ENCODE assay signal across 14 mouse cellular contexts in the genomic region with DNA sequence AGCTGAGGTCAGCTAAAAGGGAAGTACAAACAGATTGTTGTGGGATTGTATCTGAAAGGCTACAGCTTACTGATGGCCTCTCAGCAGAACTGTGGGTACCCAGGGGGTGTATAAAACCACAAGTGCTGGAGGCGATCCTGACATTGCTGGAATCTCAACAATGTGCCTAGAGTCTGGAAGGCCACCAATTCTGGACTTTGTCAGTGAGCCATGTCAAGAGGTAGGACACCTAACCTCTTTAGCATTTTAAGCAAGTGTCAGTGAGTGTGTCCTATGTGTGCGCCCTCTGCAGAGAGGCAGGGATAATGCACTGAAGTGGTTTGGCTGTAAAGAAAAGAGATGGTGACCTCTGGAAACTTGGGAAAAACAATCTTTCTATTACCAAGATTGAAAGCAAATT.
DNase-seq lines count a peak whose midpoint lies in the region; ATAC-seq and TF ChIP-seq lines count a peak whose summit lies in the region.
"Had no signal": no experiment of that assay in that cellular context is flagged by ENCODE, and none has a peak within 500 bp of the region (broad histone marks: within the 10 kb centered on the region; RNA-seq: fewer than 3 reads in every experiment).

No protein-coding gene starts in this region.

- H3K4me3 ChIP-seq in gastrocnemius, adult 2 months = no peak overlapping the region
- H3K4me3 ChIP-seq in lung, postnatal 0 days (ENCODE audit: low read depth, low read length) = no peak overlapping the region
- H3K4me3 ChIP-seq: liver, embryonic 12.5 days; midbrain, embryonic 12.5 days had no signal

- no peaks in the 10 kb centered on the region for H3K9me3 ChIP-seq in lung, postnatal 0 days (ENCODE audit: low read length)
- H3K9me3 ChIP-seq: liver, embryonic 12.5 days; midbrain, embryonic 12.5 days had no signal

- no peak overlapping the region for H3K4me2 ChIP-seq in lung, postnatal 0 days (replicated peaks; ENCODE audit: low read depth, low read length)
- H3K4me2 ChIP-seq: liver, embryonic 12.5 days; midbrain, embryonic 12.5 days had no signal

- H3K36me3 ChIP-seq in lung, postnatal 0 days (ENCODE audit: insufficient read depth, low read length) = no peaks in the 10 kb centered on the region
- H3K36me3 ChIP-seq: liver, embryonic 12.5 days; midbrain, embryonic 12.5 days had no signal

- 63% methylated on average over 2 of the region's 2 CpGs for WGBS in lung, postnatal 0 days

- peak; percentile 43 for TF ChIP-seq CTCF in gastrocnemius, adult 2 months (IDR thresholded peaks at IDR 0.05)
- peak; percentile 65 for TF ChIP-seq CTCF in lung, postnatal 0 days (IDR thresholded peaks at IDR 0.05)

- no peak for ATAC-seq in lung, postnatal 0 days
- ATAC-seq: liver, embryonic 12.5 days had no signal

- H3K9ac ChIP-seq in lung, postnatal 0 days (replicated peaks; ENCODE audit: low read depth) = no peak overlapping the region
- H3K9ac ChIP-seq: liver, embryonic 12.5 days; midbrain, embryonic 12.5 days had no signal

- no peaks in the 10 kb centered on the region; the same call in 1 of the 2 replicates for H3K4me1 ChIP-seq in lung, postnatal 0 days (ENCODE audit: insufficient read depth, low read depth, low read length)
- H3K4me1 ChIP-seq: liver, embryonic 12.5 days; midbrain, embryonic 12.5 days had no signal

- no peaks in the 10 kb centered on the region for H3K27me3 ChIP-seq in lung, postnatal 0 days (replicated peaks; ENCODE audit: insufficient read depth, low read length)
- H3K27me3 ChIP-seq: liver, embryonic 12.5 days; midbrain, embryonic 12.5 days had no signal

- peak; percentile 48 for DNase-seq in gastrocnemius, adult 2 months
- no peak for DNase-seq in gastrocnemius, adult 8-10 months (ENCODE audit: low spot score in 2 of 2)
- no peak for DNase-seq in lung, postnatal 0 days (ENCODE audit: low spot score)
- DNase-seq in lung, postnatal 25 days (ENCODE audit: low spot score) = no peak
- peak; percentile 29 for DNase-seq in gastrocnemius, postnatal 25 days
- peak; percentile 23 for DNase-seq in kidney, postnatal 10 days
- no peak for DNase-seq in ovary, postnatal 14 days (ENCODE audit: low spot score)
- no peak for DNase-seq in ovary, postnatal 10 days (ENCODE audit: low spot score)
- DNase-seq: adrenal gland, adult 8-10 months; cerebellum, adult 9-10 months; spleen, adult 18-20 months; thymus, adult 18-20 months had no signal

- peak overlapping the region; percentile 86 for H3K27ac ChIP-seq in gastrocnemius, adult 2 months
- H3K27ac ChIP-seq in lung, postnatal 0 days (ENCODE audit: low read length) = no peak overlapping the region; the same call in 1 of the 2 replicates
- H3K27ac ChIP-seq: liver, embryonic 12.5 days; midbrain, embryonic 12.5 days had no signal

- intact Hi-C loops in gastrocnemius, adult 2 months (cut with DNase I) = loop anchor here (2.0 to 5.0 kb wide), 3 partner anchors 176 to 506 kb away; a partner anchor contains a TSS

- TF ChIP-seq EP300 in lung, postnatal 0 days (IDR thresholded peaks at IDR 0.05) = no peak

Comparison
In these comparisons a context has a peak if more than half of its experiments do, and no peak if none do; other contexts are left out.
1. DNase-seq: peak in gastrocnemius, adult 2 months (single experiment), gastrocnemius, postnatal 25 days (single experiment) and kidney, postnatal 10 days (single experiment); none in gastrocnemius, adult 8-10 months (0 of 2), lung, postnatal 0 days (single experiment), lung, postnatal 25 days (single experiment), ovary, postnatal 14 days (single experiment) and ovary, postnatal 10 days (single experiment).